Mouse (Mus musculus) hindbrain, embryonic 14.5 days (tissue): ENCODE results near the gene Tmem81. TPM values are rescaled to one million over a fixed set of nuclear protein-coding genes. Genes with fewer than 3 reads are reported as not detected.

Experiments used
- ATAC-seq: fragments of 200-750 bp; cut with Nextera tagmentation; 2 replicates; pipeline ENCODE4 v1.8.0; 2017; ENCODE audit warnings: moderate number of reproducible peaks, mild to moderate bottlenecking, moderate TSS enrichment, moderate library complexity; ENCODE audit not compliant: low FRiP score
- DNase-seq: peaks from one replicate; pipeline ENCODE4 v3.0.0-alpha.2; 2015; ENCODE audit warnings: low spot score
- H3K27ac ChIP-seq: fragments of 300-500 bp; sonication (generic); 2 replicates; pipeline ENCODE4 v1.5.1; 2014; ENCODE audit warnings: mild to moderate bottlenecking, moderate library complexity
- H3K27me3 ChIP-seq: fragments of 300-500 bp; sonication (generic); 2 replicates; pipeline ENCODE4 v1.6.1; 2014; ENCODE audit warnings: mild to moderate bottlenecking, low read length, mixed read lengths; ENCODE audit not compliant: control insufficient read depth, insufficient read depth
- H3K36me3 ChIP-seq: fragments of 300-500 bp; sonication (generic); replicated peaks from 2 replicates; pipeline ENCODE4 v1.6.1; 2014; ENCODE audit not compliant: control insufficient read depth, insufficient read depth
- H3K4me1 ChIP-seq: fragments of 300-500 bp; sonication (generic); replicated peaks from 2 replicates; pipeline ENCODE4 v1.6.1; 2014; ENCODE audit warnings: antibody characterized with exemption, low read length, mixed read lengths; ENCODE audit not compliant: control insufficient read depth, insufficient read depth
- H3K4me2 ChIP-seq: fragments of 300-500 bp; sonication (generic); replicated peaks from 2 replicates; pipeline ENCODE4 v1.6.1; 2014; ENCODE audit warnings: mild to moderate bottlenecking, moderate library complexity
- H3K4me3 ChIP-seq: fragments of 300-500 bp; sonication (generic); replicated peaks from 2 replicates; pipeline ENCODE4 v1.5.1; 2014; ENCODE audit warnings: mild to moderate bottlenecking, low read length
- H3K9ac ChIP-seq: fragments of 300-500 bp; sonication (generic); 2 replicates; pipeline ENCODE4 v1.6.1; 2014
- H3K9me3 ChIP-seq: fragments of 300-500 bp; sonication (generic); 2 replicates; pipeline ENCODE4 v1.6.1; 2016; ENCODE audit warnings: low read length; ENCODE audit not compliant: control insufficient read depth
- WGBS: fragments of 180-500 bp; shearing (Covaris S2); extraction: QIAGEN DNeasy Blood & Tissue Kit; methylation state at CpG from one replicate; pipeline ENCODE4 v1.1.7; 2014; 5-methylcytosine and 5-hydroxymethylcytosine counted together
- polyA plus RNA-seq: library from polyadenylated mRNA; unstranded; fragments of >200 nt; fragmentation: Nextera tagmentation; extraction: Ambion mirVana; gene quantifications from 2 replicates; pipeline ENCODE4 v1.2.1, GENCODE M21; 2014

Gene Tmem81
- polyA plus RNA-seq, 1 experiment from 2014 or later, result 1.3 TPM

GRCm38 (mm10) chr1:132541171-132541823, 35.3 kb downstream of the Tmem81 start:
- Histone ChIP-seq H3K36me3 (no peaks in the 10 kb centered on the region), H3K27ac (no peak overlapping the region; the same call in 1 of the 2 replicates), H3K27me3 (peaks cover 9% of the 10 kb centered on the region), H3K4me2 (peak overlapping the region; percentile 52), H3K9ac (peak overlapping the region; percentile 61), H3K9me3 (no peaks in the 10 kb centered on the region), H3K4me1 (peaks cover 40% of the 10 kb centered on the region), H3K4me3 (peak overlapping the region; percentile 37)
- WGBS, result 3% methylated on average over 14 of the region's 14 CpGs
- no peak for DNase-seq
- 0 out of 2 replicates have a peak, but pooled peaks have one; percentile 12 for ATAC-seq

- ATAC-seq, result 0 out of 2 replicates have a peak, but pooled peaks have one; percentile 7
- no peaks in the 10 kb centered on the region for H3K9me3 ChIP-seq
- H3K4me3 ChIP-seq, result peak overlapping the region; percentile 37
- DNase-seq, result no peak
- peaks cover 40% of the 10 kb centered on the region for H3K4me1 ChIP-seq
- H3K9ac ChIP-seq, result peak overlapping the region; percentile 61
- no peaks in the 10 kb centered on the region for H3K36me3 ChIP-seq
- 18% methylated on average over 5 of the region's 5 CpGs for WGBS
- H3K27ac ChIP-seq, result peak overlapping the region; percentile 76; the same call in 1 of the 2 replicates
- peaks cover 9% of the 10 kb centered on the region for H3K27me3 ChIP-seq
- peak overlapping the region; percentile 52 for H3K4me2 ChIP-seq
Measured at GRCm38 (mm10) chr1:132541824-132542599, 36.0 kb downstream of the Tmem81 start.

- DNase-seq (peak; percentile 72), ATAC-seq (peak; percentile 89)
Measured at GRCm38 (mm10) chr1:132542762-132543306, 36.8 kb downstream of the Tmem81 start, which contains the start of gene Cntn2. Gene Cntn2, minus strand, starts transcription at chr1:132543256.

GRCm38 (mm10) chr1:132543789-132544188, 37.8 kb downstream of the Tmem81 start:
- Histone ChIP-seq H3K4me1 (peaks cover 37% of the 10 kb centered on the region), H3K27me3 (peaks cover 9% of the 10 kb centered on the region), H3K4me3 (no peak overlapping the region), H3K9ac (0 out of 2 replicates have a peak overlapping the region, but pooled peaks have one; percentile 61), H3K36me3 (no peaks in the 10 kb centered on the region), H3K27ac (peak overlapping the region; percentile 76), H3K9me3 (no peaks in the 10 kb centered on the region), H3K4me2 (peak overlapping the region; percentile 52)
- ATAC-seq (no peak), DNase-seq (no peak)
- 51% methylated on average over 8 of the region's 8 CpGs for WGBS

More at GRCm38 (mm10) chr1:132542762-132543306, 36.8 kb downstream of the Tmem81 start, which contains the start of gene Cntn2:
- Histone ChIP-seq H3K4me3 (peak within 1 kb of the TSS; percentile 37), H3K36me3 (no peaks in the 10 kb centered on the region), H3K9me3 (no peaks in the 10 kb centered on the region), H3K9ac (peak within 1 kb of the TSS; percentile 61), H3K27ac (peak within 1 kb of the TSS; percentile 76), H3K27me3 (peaks cover 9% of the 10 kb centered on the region), H3K4me1 (peaks cover 40% of the 10 kb centered on the region), H3K4me2 (peak within 1 kb of the TSS; percentile 52)
- under 1% methylated on average over 30 of the region's 30 CpGs for WGBS

GRCm38 (mm10) chr1:132557901-132558631, 52.0 kb downstream of the Tmem81 start:
- Histone ChIP-seq H3K27ac (peak overlapping the region; percentile 86), H3K9ac (no peak overlapping the region), H3K9me3 (no peaks in the 10 kb centered on the region), H3K4me2 (no peak overlapping the region), H3K36me3 (no peaks in the 10 kb centered on the region), H3K4me3 (no peak overlapping the region), H3K27me3 (no peaks in the 10 kb centered on the region), H3K4me1 (peaks cover 49% of the 10 kb centered on the region)
- ATAC-seq (peak; percentile 70), DNase-seq (peak; percentile 78)
- WGBS, result 12% methylated on average over 9 of the region's 9 CpGs

Other genes with a start within 250 kb of the Tmem81 start
- gene Klhdc8a, start 207.6 kb upstream of the Tmem81 start, polyA plus RNA-seq, result 8.5 and 10.4 TPM in 2 replicates
- gene Nuak2, start 190.1 kb upstream of the Tmem81 start, polyA plus RNA-seq, result 10.7 and 14.0 TPM in 2 replicates
- 31.0 and 33.9 TPM in 2 replicates for gene Tmcc2, start 114.9 kb upstream of the Tmem81 start, polyA plus RNA-seq
- 10.0 and 10.4 TPM in 2 replicates for gene Dstyk, start 88.7 kb upstream of the Tmem81 start, polyA plus RNA-seq
- gene Rbbp5, start 28.9 kb upstream of the Tmem81 start, polyA plus RNA-seq, result 40.9 and 47.3 TPM in 2 replicates
- gene Cntn2, start 37.0 kb downstream of the Tmem81 start, polyA plus RNA-seq, result 26.1 and 28.1 TPM in 2 replicates
- gene Nfasc, start 235.6 kb downstream of the Tmem81 start, polyA plus RNA-seq, result 42.8 and 44.9 TPM in 2 replicates